Mouse (Mus musculus) liver, embryonic 16.5 days (tissue): ENCODE results near the gene Spp2. TPM values are rescaled to one million over a fixed set of nuclear protein-coding genes. Genes with fewer than 3 reads are reported as not detected.

Experiments used
- ATAC-seq: fragments of 200-750 bp; cut with Nextera tagmentation; 2 replicates; pipeline ENCODE4 v1.8.0; 2017; ENCODE audit warnings: low read depth, mild to moderate bottlenecking, moderate number of reproducible peaks, moderate library complexity
- H3K27ac ChIP-seq: fragments of 300-500 bp; sonication (generic); 2 replicates; pipeline ENCODE4 v1.5.1; 2014; ENCODE audit warnings: mild to moderate bottlenecking, low read length
- H3K27me3 ChIP-seq: fragments of 300-500 bp; sonication (generic); 2 replicates; pipeline ENCODE4 v1.6.1; 2014; ENCODE audit warnings: low read depth, low read length, mixed read lengths; ENCODE audit not compliant: control insufficient read depth, insufficient read depth
- H3K36me3 ChIP-seq: fragments of 300-500 bp; sonication (generic); 2 replicates; pipeline ENCODE4 v1.6.1; 2014; ENCODE audit warnings: mild to moderate bottlenecking; ENCODE audit not compliant: control insufficient read depth, insufficient read depth
- H3K4me1 ChIP-seq: fragments of 300-500 bp; sonication (generic); 2 replicates; pipeline ENCODE4 v1.6.1; 2014; ENCODE audit warnings: low read depth, low read length, mixed read lengths; ENCODE audit not compliant: control insufficient read depth
- H3K4me2 ChIP-seq: fragments of 300-500 bp; sonication (generic); 2 replicates; pipeline ENCODE4 v1.6.1; 2014; ENCODE audit warnings: low read depth, low read length, mixed read lengths
- H3K4me3 ChIP-seq: fragments of 300-500 bp; sonication (generic); 2 replicates; pipeline ENCODE4 v1.5.1; 2014; ENCODE audit warnings: low read depth, mild to moderate bottlenecking, low read length
- H3K9ac ChIP-seq: fragments of 300-500 bp; sonication (generic); 2 replicates; pipeline ENCODE4 v1.6.1; 2014; ENCODE audit warnings: low read depth, low read length
- H3K9me3 ChIP-seq: fragments of 300-500 bp; sonication (generic); replicated peaks from 2 replicates; pipeline ENCODE4 v1.6.1; 2016; ENCODE audit warnings: low read length; ENCODE audit not compliant: control insufficient read depth
- WGBS: fragments of 180-500 bp; shearing (Covaris S2); extraction: QIAGEN DNeasy Blood & Tissue Kit; methylation state at CpG from one replicate; pipeline ENCODE4 v1.1.7; 2014; ENCODE audit not compliant: insufficient replicate concordance; 5-methylcytosine and 5-hydroxymethylcytosine counted together
- polyA plus RNA-seq: library from polyadenylated mRNA; unstranded; fragments of >200 nt; fragmentation: Nextera tagmentation; extraction: Ambion mirVana; gene quantifications from 2 replicates; pipeline ENCODE4 v1.2.1, GENCODE M21; 2015

Gene Spp2
- polyA plus RNA-seq, result 472 and 497 TPM in 2 replicates

DNA sequence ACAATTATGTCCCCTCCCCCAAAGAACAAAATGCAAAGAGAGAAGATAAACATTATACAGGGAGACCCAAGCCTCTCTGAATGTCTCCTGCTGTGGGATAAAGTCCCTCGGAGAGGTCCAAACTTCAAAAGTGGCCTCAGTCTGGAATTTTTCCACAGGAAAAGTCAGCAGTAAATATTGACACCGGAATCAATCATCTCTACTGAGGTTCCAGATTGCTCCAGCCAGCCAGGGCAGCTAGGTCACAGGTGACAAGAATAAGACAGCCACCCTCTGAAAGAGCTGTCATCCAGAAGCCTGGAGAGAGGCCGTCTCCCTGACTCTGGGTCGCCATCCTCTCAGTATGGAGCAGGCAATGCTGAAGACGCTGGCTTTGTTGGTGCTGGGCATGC, at the start of gene Spp2:
Gene Spp2 (plus strand): TSS at position 155 of the 392 bp plus-strand sequence.
- 47% methylated on average over 5 of the region's 5 CpGs for WGBS
- Histone ChIP-seq H3K4me3 (peak within 1 kb of the TSS; percentile 36), H3K9ac (peak within 1 kb of the TSS; percentile 23; the same call in 1 of the 2 replicates), H3K4me1 (no peaks in the 10 kb centered on the region), H3K36me3 (no peaks in the 10 kb centered on the region), H3K27me3 (no peaks in the 10 kb centered on the region), H3K4me2 (peak within 1 kb of the TSS; percentile 37), H3K9me3 (no peaks in the 10 kb centered on the region), H3K27ac (peak within 1 kb of the TSS; percentile 83)
- peak; percentile 82 for ATAC-seq

DNA sequence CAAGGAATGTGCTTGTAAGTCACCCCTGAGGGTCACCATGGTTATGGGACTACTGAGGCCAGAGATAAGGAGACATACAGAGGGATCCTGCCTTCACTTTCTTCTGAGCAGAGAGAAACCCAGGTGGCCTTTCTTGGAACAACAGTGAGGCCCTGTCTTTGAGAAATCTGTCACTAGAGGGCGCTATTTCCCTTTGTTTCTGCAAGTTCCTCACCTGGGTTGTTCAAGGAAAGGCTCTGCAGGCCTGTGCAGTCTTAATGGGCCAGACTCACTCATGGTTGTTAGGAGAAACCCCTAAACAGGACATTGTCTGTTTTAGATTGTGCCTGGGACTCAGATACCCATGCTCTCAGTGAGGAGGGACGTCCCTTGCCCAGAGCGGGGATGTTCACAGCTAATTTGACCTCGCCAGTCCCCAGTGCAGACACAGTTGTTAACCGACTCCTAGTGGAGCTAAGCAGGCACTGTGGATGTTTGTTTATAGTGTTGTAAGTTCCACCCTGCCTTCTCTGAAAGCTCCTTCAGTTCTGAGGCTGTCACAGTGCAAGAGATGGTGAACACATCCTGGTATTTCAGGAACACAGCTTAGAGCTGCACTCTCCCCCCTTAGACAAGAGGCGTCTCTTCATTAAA, 49.2 kb upstream of the Spp2 start:
- WGBS, result 57% methylated on average over 6 of the region's 6 CpGs
- H3K27ac ChIP-seq, result no peak overlapping the region
- ATAC-seq, result peak; percentile 21; the same call in 1 of the 2 replicates

DNA sequence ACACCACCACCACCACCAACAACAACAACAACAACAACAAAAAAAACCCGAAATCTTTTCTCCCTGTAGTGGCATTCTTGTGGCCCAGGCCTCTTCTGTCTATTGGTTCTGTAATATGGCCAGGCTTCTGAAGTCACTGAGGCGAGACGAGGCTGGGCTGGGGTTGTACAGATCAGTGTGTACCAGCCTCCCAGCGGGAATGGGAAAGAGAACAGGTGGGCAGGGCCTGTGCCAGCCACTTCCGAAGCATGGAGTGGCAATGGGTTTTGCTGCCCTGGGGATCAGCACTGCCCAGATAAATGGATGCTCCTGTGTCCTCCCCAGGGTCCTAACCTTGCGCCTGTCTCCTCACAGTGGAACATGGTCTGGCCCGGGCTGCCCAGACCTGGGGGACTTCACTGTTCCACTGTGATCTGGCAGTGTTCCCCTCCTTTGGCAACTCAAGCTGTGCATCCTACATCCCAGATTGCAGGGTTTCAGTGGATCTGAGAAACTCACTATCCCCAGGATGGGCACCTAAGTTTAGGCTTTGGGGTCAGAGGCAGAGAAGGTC, 48.6 kb upstream of the Spp2 start:
- Histone ChIP-seq H3K9me3 (no peaks in the 10 kb centered on the region), H3K9ac (no peak overlapping the region), H3K4me3 (no peak overlapping the region), H3K27me3 (no peaks in the 10 kb centered on the region), H3K4me1 (no peaks in the 10 kb centered on the region), H3K4me2 (no peak overlapping the region), H3K27ac (no peak overlapping the region), H3K36me3 (no peaks in the 10 kb centered on the region)
- 61% methylated on average over 7 of the region's 7 CpGs for WGBS
- no peak for ATAC-seq

More for the DNA sequence above, 49.2 kb upstream of the Spp2 start:
- H3K4me1 ChIP-seq, result no peaks in the 10 kb centered on the region
- H3K4me2 ChIP-seq, result no peak overlapping the region
- H3K9ac ChIP-seq, result no peak overlapping the region
- H3K27me3 ChIP-seq, result no peaks in the 10 kb centered on the region
- no peak overlapping the region for H3K4me3 ChIP-seq
- H3K36me3 ChIP-seq, result no peaks in the 10 kb centered on the region
- H3K9me3 ChIP-seq, result no peaks in the 10 kb centered on the region

DNA sequence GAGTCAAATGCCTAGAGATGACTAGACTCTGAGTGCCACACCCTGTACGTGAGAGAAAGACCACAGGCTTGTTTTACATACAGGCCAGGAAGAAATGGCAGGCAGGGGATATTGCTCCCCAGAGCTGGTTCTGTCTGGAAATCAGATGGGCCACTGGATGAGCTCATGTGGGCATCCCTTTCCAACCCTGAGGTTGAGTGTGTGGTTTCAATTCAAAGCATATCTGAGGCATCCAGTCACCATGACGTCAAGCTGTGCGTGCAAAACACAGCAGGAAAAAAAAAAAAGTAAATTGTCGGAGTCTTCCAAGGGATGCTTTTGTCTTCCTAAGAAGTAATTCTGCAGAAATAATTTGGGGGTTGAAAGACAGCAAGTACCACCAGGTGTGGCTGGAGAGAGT, 45.7 kb upstream of the Spp2 start:
- no peak for ATAC-seq
- no peaks in the 10 kb centered on the region for H3K36me3 ChIP-seq
- no peak overlapping the region for H3K27ac ChIP-seq
- no peak overlapping the region for H3K4me2 ChIP-seq
- no peaks in the 10 kb centered on the region for H3K4me1 ChIP-seq
- H3K27me3 ChIP-seq, result no peaks in the 10 kb centered on the region
- no peak overlapping the region for H3K9ac ChIP-seq
- H3K4me3 ChIP-seq, result no peak overlapping the region
- 57% methylated on average over 4 of the region's 4 CpGs for WGBS
- H3K9me3 ChIP-seq, result no peaks in the 10 kb centered on the region

DNA sequence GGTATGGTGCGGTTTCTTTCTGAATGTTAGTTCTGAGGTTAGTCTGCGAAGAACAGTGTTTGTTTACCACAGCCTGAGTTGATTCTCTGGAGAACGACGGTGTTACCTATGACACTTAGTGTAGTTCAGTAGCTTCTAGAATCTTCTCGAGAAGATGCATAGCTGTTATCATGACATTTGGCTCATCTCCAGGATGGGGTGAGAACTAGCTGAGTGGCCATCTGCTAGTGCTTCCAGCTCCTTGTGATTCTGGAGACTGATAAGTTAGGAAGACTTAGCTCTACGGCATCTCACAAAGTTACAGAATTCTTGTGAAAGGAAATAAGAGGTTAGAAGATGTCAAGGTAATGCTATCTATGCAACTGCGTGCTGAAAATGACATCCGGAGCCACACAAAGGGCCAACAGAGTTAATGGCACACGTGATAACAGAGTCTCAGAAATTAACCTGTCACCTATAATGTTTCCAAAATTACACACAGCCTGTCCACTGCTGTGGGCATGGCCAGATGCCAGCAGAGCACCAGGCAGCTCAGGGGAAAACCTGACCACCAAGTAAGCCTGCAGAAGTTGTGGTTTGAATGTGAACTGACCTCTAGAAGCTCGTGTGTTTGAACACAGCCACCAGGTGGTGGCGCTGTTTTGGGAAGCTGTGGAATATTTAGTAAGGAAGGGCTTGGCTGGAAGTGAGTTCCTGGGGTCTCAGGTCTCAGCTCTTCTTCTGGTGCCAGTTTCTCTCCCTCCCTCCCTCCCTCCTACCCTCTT, 39.7 kb upstream of the Spp2 start:
- Histone ChIP-seq H3K4me1 (no peaks in the 10 kb centered on the region), H3K4me2 (no peak overlapping the region), H3K36me3 (no peaks in the 10 kb centered on the region), H3K9ac (no peak overlapping the region), H3K27me3 (no peaks in the 10 kb centered on the region), H3K27ac (no peak overlapping the region), H3K4me3 (no peak overlapping the region), H3K9me3 (no peaks in the 10 kb centered on the region)
- WGBS, result 60% methylated on average over 11 of the region's 11 CpGs
- no peak for ATAC-seq

DNA sequence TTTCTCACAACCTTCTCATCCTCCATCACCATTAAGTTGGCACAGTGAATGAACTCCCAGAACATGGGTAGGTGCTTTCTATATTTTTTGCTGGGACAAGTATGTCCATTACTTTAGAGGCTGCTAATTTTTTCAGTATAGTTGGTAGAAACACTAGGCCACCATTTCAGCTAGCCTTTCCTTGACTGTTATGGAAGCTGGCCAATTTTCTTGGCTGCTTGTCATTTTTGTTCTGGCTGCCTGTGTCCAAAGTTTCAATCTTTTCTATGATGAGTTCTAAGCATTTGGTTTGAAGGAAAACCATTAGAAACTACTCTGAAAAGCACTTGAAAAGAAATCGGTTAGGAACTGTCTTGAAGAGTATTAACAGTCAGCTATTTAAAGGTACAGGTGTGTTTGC, 28.3 kb upstream of the Spp2 start:
- Histone ChIP-seq H3K27ac (no peak overlapping the region), H3K36me3 (no peaks in the 10 kb centered on the region), H3K9ac (no peak overlapping the region), H3K4me2 (no peak overlapping the region), H3K4me3 (no peak overlapping the region), H3K4me1 (no peaks in the 10 kb centered on the region), H3K9me3 (no peaks in the 10 kb centered on the region), H3K27me3 (no peaks in the 10 kb centered on the region)
- no peak for ATAC-seq
- 78% methylated on average over 1 of the region's 1 CpGs for WGBS

DNA sequence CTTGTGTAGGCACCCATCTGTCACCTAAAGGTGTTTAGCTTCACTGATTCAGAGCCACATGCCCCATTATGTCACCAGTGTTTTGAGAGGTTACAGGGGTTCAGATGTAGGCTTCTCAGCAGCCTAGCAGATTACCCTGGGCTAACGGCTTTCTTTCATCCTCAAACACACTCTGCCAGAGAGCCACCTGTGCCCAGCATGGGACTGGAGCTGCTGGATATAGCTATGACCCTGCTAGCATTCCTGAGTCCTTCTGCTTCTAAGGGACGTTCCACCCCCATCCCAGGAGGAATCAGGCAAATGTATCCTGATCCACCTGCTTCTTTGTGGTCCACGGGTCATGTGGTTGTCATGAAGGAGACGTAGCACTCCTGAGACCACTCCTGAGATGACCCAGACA, 15.1 kb upstream of the Spp2 start:
- no peak overlapping the region for H3K4me3 ChIP-seq
- H3K27me3 ChIP-seq, result no peaks in the 10 kb centered on the region
- no peak overlapping the region for H3K9ac ChIP-seq
- 55% methylated on average over 4 of the region's 4 CpGs for WGBS
- H3K4me1 ChIP-seq, result no peaks in the 10 kb centered on the region
- no peak for ATAC-seq
- H3K9me3 ChIP-seq, result no peaks in the 10 kb centered on the region
- no peak overlapping the region for H3K4me2 ChIP-seq
- no peak overlapping the region for H3K27ac ChIP-seq
- no peaks in the 10 kb centered on the region for H3K36me3 ChIP-seq

DNA sequence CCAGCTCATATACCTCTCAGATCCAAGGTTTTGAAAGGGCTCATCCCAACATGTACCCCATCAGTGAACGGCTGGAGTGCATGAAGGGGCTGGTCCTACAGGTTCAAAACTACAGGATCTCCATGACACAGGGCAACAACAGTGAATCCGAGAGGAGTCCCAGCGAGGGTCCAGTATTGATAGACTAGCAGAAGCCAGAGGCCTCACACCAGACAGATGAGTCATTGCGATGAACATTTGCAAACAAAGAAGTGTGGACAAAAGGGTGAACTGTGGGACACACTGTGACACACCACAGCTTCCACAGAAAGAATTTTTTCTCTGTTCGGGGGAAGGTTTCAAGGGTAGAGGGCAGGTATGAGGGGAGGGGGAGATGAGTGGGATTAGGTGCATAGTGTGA, 13.4 kb upstream of the Spp2 start:
- Histone ChIP-seq H3K4me3 (no peak overlapping the region), H3K27me3 (no peaks in the 10 kb centered on the region), H3K4me1 (no peaks in the 10 kb centered on the region), H3K9ac (no peak overlapping the region), H3K36me3 (no peaks in the 10 kb centered on the region), H3K9me3 (no peaks in the 10 kb centered on the region), H3K27ac (no peak overlapping the region), H3K4me2 (no peak overlapping the region)
- WGBS, result 48% methylated on average over 5 of the region's 5 CpGs
- ATAC-seq, result 0 out of 2 replicates have a peak, but pooled peaks have one; percentile 27

DNA sequence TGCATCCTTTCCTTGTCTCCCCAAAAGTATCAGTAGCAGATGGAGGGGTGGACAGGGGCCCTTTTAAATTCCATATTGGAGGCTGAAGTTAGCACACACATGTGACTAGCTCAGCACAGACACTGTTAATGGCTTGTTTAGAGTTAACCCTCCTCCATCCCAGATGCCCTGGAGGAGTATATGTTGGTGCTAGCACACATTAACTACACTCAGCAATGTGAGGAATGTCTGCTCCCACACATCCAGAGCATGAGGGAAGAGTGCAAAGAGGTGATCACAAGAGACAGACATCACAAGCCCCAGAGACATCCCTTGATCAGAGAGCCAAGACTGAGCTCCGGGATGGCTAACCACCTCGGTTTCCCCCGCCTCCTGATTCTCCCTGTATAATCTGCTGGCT, 3.4 kb upstream of the Spp2 start:
- WGBS, result 53% methylated on average over 3 of the region's 3 CpGs
- no peak for ATAC-seq

More for the DNA sequence above, 3.4 kb upstream of the Spp2 start:
- Histone ChIP-seq H3K4me1 (no peaks in the 10 kb centered on the region), H3K27ac (no peak overlapping the region), H3K9me3 (no peaks in the 10 kb centered on the region), H3K9ac (no peak overlapping the region), H3K36me3 (no peaks in the 10 kb centered on the region), H3K4me3 (no peak overlapping the region), H3K27me3 (no peaks in the 10 kb centered on the region), H3K4me2 (no peak overlapping the region)
